Mouse (Mus musculus) T-helper 2 cell (primary cell): ENCODE data around the gene Olfr1325.
"Not testable (repeated sequence)": the region's sequence is repeated elsewhere in the genome, so short reads cannot be mapped to it uniquely, and the experiment has no call there.

Source experiments
- in situ Hi-C: fragments of 300-600 bp; cut with MboI, MseI; formaldehyde crosslinking; loops from one replicate; pipeline ENCODE4 v1.15.1; 2025; ENCODE audit warnings: high pct_unique_total_duplicates

The Olfr1325 gene

DNA sequence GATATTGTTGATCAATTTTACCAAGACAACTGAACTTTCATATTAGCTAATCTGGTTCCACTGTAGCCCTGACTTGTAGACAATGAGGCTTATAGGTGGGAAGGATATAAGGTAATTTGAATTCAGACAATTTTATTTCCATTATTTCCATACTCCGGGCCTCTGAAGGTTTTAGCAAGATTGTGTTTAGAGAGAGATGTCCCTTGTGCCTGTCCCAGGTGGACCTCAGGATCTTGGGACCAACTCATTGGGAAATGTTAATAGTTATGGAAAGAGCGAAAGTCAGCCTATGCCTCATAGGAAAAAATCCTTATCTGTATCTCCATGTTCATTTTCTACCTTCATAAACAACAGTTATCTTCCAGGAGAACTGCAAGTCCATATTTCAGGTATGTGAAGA, at the start of gene Olfr1325:
Olfr1325 (plus strand) TSS at position 301 of the 400 bp plus-strand sequence.
- in situ Hi-C loops: no loop called here

DNA sequence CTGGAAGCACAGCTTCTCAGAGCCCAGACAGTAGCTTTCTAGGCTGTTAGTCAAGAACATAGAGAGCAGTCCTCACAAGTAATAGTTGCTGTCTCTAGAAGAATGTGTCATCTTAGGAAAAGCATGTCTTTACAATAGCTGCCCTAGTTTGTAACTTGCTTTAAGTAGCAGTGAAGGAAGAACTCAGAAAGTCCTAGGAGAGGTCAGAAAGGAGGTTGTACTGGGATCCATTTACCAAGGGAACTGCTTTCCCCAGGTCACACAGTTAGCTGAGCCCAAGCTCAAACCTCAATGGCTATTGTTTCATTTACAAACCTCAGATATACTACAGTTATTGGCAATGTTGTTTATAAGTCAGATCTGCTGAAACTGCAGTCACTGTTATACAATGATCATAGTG, 17.7 kb upstream of the Olfr1325 start, which contains the start of gene Olfr1326-ps1:
Olfr1326-ps1 (minus strand) TSS at position 101 of the 400 bp plus-strand sequence.
- in situ Hi-C loops: no loop called here

DNA sequence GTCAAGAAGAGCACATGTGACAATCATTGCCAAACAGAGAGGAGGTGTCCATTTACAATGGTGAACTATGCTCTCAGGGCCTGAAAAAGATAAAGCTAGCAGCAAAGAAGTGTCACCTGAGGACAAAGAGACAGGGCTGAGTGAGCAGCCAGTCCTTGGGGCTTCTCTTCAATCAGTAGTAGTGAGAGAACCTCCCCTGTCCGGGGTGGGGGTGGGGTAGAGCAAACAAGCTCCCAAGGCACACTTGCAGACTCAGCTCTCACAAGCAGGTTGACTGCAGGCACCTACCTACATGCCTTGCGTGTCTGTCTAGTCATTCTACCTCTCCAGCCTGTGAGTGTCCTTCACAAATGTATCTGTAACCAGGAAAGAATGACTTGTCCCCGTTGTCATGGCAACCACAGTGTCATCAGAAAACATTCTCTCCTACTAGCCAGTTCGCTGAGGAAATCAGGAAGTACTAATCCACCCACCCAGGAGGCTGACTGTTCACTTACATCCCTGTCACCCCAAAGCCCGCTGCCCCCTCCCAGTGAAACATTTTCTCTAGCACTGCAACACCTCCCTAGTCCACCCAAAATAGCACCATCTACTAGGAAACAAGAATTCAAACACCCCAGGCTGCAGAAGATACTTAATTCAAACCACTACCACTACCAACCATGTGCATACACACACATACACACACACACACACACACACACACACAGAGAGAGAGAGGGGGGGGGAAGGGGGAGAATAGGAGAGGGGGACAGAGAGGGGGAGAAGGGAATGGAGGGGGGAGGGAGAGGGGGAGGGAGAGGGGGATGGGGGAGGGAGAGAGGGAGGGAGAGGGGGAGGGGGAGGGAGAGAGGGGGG, 53.2 kb downstream of the Olfr1325 start, which contains the start of gene Gm5640:
Gm5640 (minus strand) TSS at position 170 of the 858 bp plus-strand sequence.
- in situ Hi-C loops: not testable (repeated sequence)

DNA sequence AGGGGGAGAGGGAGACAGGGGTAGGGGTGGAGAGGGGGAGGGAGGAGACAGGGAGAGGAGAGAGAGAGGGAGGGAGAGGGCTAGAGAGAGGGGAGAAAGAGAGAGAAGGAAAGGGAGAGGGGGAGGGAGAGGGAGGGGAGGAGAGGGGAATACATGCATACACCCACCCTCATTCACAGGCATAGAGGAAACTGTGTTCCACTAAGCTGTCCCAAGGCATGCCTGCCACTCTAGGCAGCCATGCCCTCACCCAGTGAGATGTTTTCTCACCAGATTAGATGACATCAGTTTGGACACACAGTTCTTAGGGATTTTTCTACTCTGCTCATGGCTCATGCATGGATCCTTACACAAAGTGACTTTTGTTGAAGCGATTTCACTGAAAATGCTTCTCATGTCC, 53.9 kb downstream of the Olfr1325 start:
- in situ Hi-C loops: not testable (repeated sequence)
